Mouse (Mus musculus) cerebellum, adult 9-11 months (tissue): Measurements from ENCODE around the gene Dennd4c.

ENCODE experiments used
- DNase-seq: peaks from one replicate; pipeline ENCODE4 v3.0.0; 2022

Gene Dennd4c

DNA sequence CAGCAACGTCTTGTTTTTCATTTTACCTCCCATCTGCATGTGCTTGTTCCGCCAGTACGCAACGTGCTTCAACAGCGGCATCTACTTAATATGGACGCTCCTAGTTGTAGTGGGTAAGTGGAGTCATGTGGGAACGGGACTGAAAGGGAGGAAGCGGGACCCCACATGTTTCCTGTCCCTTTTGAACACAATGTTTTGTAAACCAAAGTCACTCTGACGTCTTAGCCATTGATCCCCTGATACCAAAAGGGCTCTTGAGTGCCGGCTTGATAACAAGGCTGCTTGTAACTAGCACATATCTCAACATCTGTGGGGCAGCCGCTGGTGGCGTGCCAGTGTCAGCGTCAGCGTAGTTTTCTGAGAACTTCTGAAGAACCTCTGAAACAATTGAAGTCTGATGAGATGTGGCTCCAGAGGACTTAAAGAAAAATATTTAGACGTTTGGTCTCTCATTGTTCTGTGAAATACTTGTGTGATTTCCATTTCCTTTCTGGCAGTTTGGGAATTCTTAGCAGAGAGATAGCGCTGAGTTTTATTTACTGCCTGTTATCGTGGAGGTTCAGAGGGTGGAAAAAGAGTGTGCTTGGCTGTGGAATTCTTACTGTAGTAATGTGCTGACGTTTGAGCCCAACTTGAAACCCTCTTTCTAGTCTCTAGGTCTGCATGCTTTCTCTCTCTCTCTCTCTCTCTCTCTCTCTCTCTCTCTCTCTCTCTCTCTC is 138.0 kb downstream of the Dennd4c start:
- no peak for DNase-seq

GRCm38 (mm10) chr4:86887879-86888278 is 139.5 kb downstream of the Dennd4c start:
- DNase-seq: no peak

- no peak for DNase-seq
These were observed 149.1 kb downstream of the Dennd4c start for GRCm38 (mm10) chr4:86897411-86897810.

- no peak for DNase-seq
These were observed 150.6 kb downstream of the Dennd4c start for GRCm38 (mm10) chr4:86898791-86899474.
